Mouse (Mus musculus) lung, adult 2 months (tissue): ENCODE measurements around the gene Plxna4.

Source experiments
- CTCF ChIP-seq: fragments of 200-500 bp; IDR thresholded peaks from 2 replicates; pipeline ENCODE4 v1.5.1; 2011; ENCODE audit warnings: mild to moderate bottlenecking, low read length, control low read depth; ENCODE audit not compliant: insufficient read depth
- POLR2A ChIP-seq: fragments of 200-500 bp; IDR thresholded peaks from 2 replicates; pipeline ENCODE4 v1.6.1; 2011; ENCODE audit warnings: low read depth, mild to moderate bottlenecking, control low read depth, low read length, borderline replicate concordance; ENCODE audit errors: extremely low read depth

DNA sequence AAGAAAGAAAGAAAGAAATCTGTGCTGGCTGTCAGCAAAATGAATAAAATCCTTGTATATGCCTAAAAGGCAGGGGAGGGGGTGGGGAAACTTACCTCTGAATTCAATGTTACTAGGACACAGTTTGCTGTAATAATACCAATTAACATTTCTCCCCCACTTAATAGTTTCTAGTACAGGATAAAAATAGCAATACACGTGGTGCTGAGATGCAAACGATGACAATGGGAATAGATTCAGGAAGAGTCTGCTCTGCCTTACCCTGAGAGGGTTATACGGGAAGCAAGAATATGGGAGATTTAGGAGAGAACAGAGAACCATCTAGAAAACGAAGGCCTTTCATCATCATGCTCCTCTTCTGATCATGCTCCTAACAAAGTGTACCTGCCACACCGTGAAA lies 115.9 kb downstream of the Plxna4 start:
- TF ChIP-seq POLR2A, result no peak
- TF ChIP-seq CTCF, result no peak
